ENCODE assay signal across 16 mouse cellular contexts in genomic region chr1:66692780-66693392, GRCm38 (mm10). TPM values are rescaled to one million over a fixed set of nuclear protein-coding genes. Genes with fewer than 3 reads are reported as not detected.
DNase-seq lines count a peak whose midpoint lies in the region; ATAC-seq lines count a peak whose summit lies in the region.
"Had no signal": no experiment of that assay in that cellular context is flagged by ENCODE, and none has a peak within 500 bp of the region (broad histone marks: within the 10 kb centered on the region; RNA-seq: fewer than 3 reads in every experiment).

No protein-coding gene starts in this region.

- H3K27ac ChIP-seq in forebrain, embryonic 15.5 days (replicated peaks) = no peak overlapping the region
- H3K27ac ChIP-seq in forebrain, embryonic 11.5 days (ENCODE audit: low read depth, low read length) = no peak overlapping the region
- H3K27ac ChIP-seq in neural tube, embryonic 14.5 days (ENCODE audit: low read depth, low read length) = no peak overlapping the region
- H3K27ac ChIP-seq: embryonic facial prominence, embryonic 10.5 days; limb, embryonic 12.5 days had no signal

- no peak overlapping the region for H3K4me3 ChIP-seq in forebrain, embryonic 15.5 days
- no peak overlapping the region for H3K4me3 ChIP-seq in forebrain, embryonic 11.5 days (ENCODE audit: low read depth, low read length)
- H3K4me3 ChIP-seq in neural tube, embryonic 14.5 days (ENCODE audit: low read depth, low read length) = no peak overlapping the region
- H3K4me3 ChIP-seq: embryonic facial prominence, embryonic 10.5 days; erythroblast, embryonic 14.5 days; limb, embryonic 12.5 days had no signal

- intact Hi-C loops in left cerebral cortex, postnatal 4 days (cut with DNase I) = no loop called here
- intact Hi-C loops in left cerebral cortex, postnatal 36 days (cut with DNase I) = no loop called here

- H3K4me2 ChIP-seq in forebrain, embryonic 15.5 days (replicated peaks) = no peak overlapping the region
- H3K4me2 ChIP-seq in forebrain, embryonic 11.5 days (ENCODE audit: low read depth, low read length, severe bottlenecking) = no peak overlapping the region
- no peak overlapping the region for H3K4me2 ChIP-seq in neural tube, embryonic 14.5 days (ENCODE audit: low read depth, low read length)
- H3K4me2 ChIP-seq: limb, embryonic 12.5 days had no signal

- peak; percentile 35; the same call in 1 of the 2 replicates for ATAC-seq in forebrain, embryonic 15.5 days (replicated peaks)
- ATAC-seq in forebrain, embryonic 11.5 days (replicated peaks; ENCODE audit: low FRiP score) = no peak
- ATAC-seq in granulocyte monocyte progenitor cell, adult 5-6 weeks (replicated peaks; ENCODE audit: poor library complexity, severe bottlenecking) = peak; percentile 50
- peak; percentile 77; the same call in 1 of the 2 replicates for ATAC-seq in neural tube, embryonic 14.5 days (ENCODE audit: low read depth)

- H3K4me1 ChIP-seq in forebrain, embryonic 15.5 days = 0 out of 2 replicates have a peak, but pooled peaks cover 7% of the 10 kb centered on the region
- no peaks in the 10 kb centered on the region for H3K4me1 ChIP-seq in forebrain, embryonic 11.5 days (replicated peaks; ENCODE audit: control insufficient read depth, insufficient read depth, low read length)
- no peaks in the 10 kb centered on the region for H3K4me1 ChIP-seq in neural tube, embryonic 14.5 days (ENCODE audit: control insufficient read depth, insufficient read depth, low read length)
- H3K4me1 ChIP-seq: embryonic facial prominence, embryonic 10.5 days; limb, embryonic 12.5 days had no signal

- H3K27me3 ChIP-seq in forebrain, embryonic 15.5 days = no peaks in the 10 kb centered on the region
- no peaks in the 10 kb centered on the region for H3K27me3 ChIP-seq in forebrain, embryonic 11.5 days (ENCODE audit: control insufficient read depth, insufficient read depth, low read length)
- H3K27me3 ChIP-seq in neural tube, embryonic 14.5 days (ENCODE audit: control insufficient read depth, insufficient read depth, low read length) = no peaks in the 10 kb centered on the region
- H3K27me3 ChIP-seq: limb, embryonic 12.5 days had no signal

- H3K9ac ChIP-seq in forebrain, embryonic 15.5 days (replicated peaks) = no peak overlapping the region; the same call in 1 of the 2 replicates
- no peak overlapping the region for H3K9ac ChIP-seq in forebrain, embryonic 11.5 days (ENCODE audit: low read length)
- H3K9ac ChIP-seq in neural tube, embryonic 14.5 days (replicated peaks; ENCODE audit: low read depth, low read length) = no peak overlapping the region
- H3K9ac ChIP-seq: limb, embryonic 12.5 days had no signal

- no peaks in the 10 kb centered on the region for H3K9me3 ChIP-seq in forebrain, embryonic 15.5 days
- H3K9me3 ChIP-seq in forebrain, embryonic 11.5 days (ENCODE audit: control insufficient read depth, low read length) = no peaks in the 10 kb centered on the region
- no peaks in the 10 kb centered on the region for H3K9me3 ChIP-seq in neural tube, embryonic 14.5 days (ENCODE audit: control insufficient read depth, low read length)
- H3K9me3 ChIP-seq: embryonic facial prominence, embryonic 10.5 days; limb, embryonic 12.5 days had no signal

- no peaks in the 10 kb centered on the region for H3K36me3 ChIP-seq in forebrain, embryonic 15.5 days
- no peaks in the 10 kb centered on the region for H3K36me3 ChIP-seq in forebrain, embryonic 11.5 days (ENCODE audit: control insufficient read depth, insufficient read depth, low read length)
- H3K36me3 ChIP-seq in neural tube, embryonic 14.5 days (ENCODE audit: control insufficient read depth, insufficient read depth, low read length) = no peaks in the 10 kb centered on the region
- H3K36me3 ChIP-seq: embryonic facial prominence, embryonic 10.5 days; limb, embryonic 12.5 days had no signal

- no peak for DNase-seq in forebrain, embryonic 11.5 days (ENCODE audit: low spot score)
- DNase-seq in left cerebral cortex, postnatal 4 days = peak; percentile 22
- no peak for DNase-seq in left cerebral cortex, postnatal 36 days (ENCODE audit: low spot score in 2 of 2)
- no peak for DNase-seq in ovary, postnatal 36 days (ENCODE audit: low spot score)
- DNase-seq: cerebellum, postnatal 36 days; kidney, adult 2 months; kidney, postnatal 36 days; lung, postnatal 14 days; right cerebral cortex, adult 18-20 months; thymus, postnatal 36 days had no signal

- 56% methylated on average over 8 of the region's 8 CpGs for WGBS in forebrain, embryonic 15.5 days
- 63% methylated on average over 8 of the region's 8 CpGs for WGBS in forebrain, embryonic 11.5 days
- 66% methylated on average over 8 of the region's 8 CpGs for WGBS in neural tube, embryonic 14.5 days

RNA-seq across cellular contexts. Expression of gene Rpe, which starts 7.7 kb away (rescaled TPM):
- 37.5 and 39.4 TPM in 2 replicates for polyA plus RNA-seq in forebrain, embryonic 15.5 days (2015; fragmentation: Nextera tagmentation; extraction: Ambion mirVana)
- 56.7 and 66.6 TPM in 2 replicates for polyA plus RNA-seq in forebrain, embryonic 11.5 days (2014; fragmentation: Nextera tagmentation; extraction: Ambion mirVana)
- total RNA-seq in left cerebral cortex, postnatal 4 days (2021) = 10 to 100 TPM; 23.9 to 28.0 TPM
- 10 to 100 TPM; 31.4 to 32.4 TPM for total RNA-seq in left cerebral cortex, postnatal 36 days (2021)
- total RNA-seq in granulocyte monocyte progenitor cell, adult 5-6 weeks (2014; fragmentation: Nextera tagmentation) = 65.5 and 81.7 TPM in 2 replicates
- total RNA-seq in granulocyte monocyte progenitor cell, adult 5-6 weeks (2017) = 57.0 and 75.1 TPM in 2 replicates
- 40.8 and 45.4 TPM in 2 replicates for polyA plus RNA-seq in neural tube, embryonic 14.5 days (2014; fragmentation: Nextera tagmentation; extraction: Ambion mirVana)
